Mouse (Mus musculus): ENCODE data around the gene Mfsd8.
"Not testable (repeated sequence)": the region's sequence is repeated elsewhere in the genome, so short reads cannot be mapped to it uniquely, and the experiment has no call there.

GRCm38 (mm10) chr3:40893816-40894258 is 47.2 kb upstream of the Mfsd8 start:
- TF ChIP-seq ZNF384 (IDR thresholded peaks at IDR 0.05; ENCODE audit: low read depth, low read length); MAFK (IDR thresholded peaks at IDR 0.05; ENCODE audit: insufficient read depth, low read depth, low read length): not testable (repeated sequence)

All from ES-E14 (cell line).